Mouse (Mus musculus): ENCODE data around the gene Ints12. TPM values are rescaled to one million over a fixed set of nuclear protein-coding genes. Genes with fewer than 3 reads are reported as not detected.

The Ints12 gene
- total and polyA plus RNA-seq, 3 experiments = 21.5 to 37.9 (median 36.2) TPM

- H3K9ac ChIP-seq (ENCODE audit: insufficient read depth, low read depth) = no peak overlapping the region
- no peaks in the 10 kb centered on the region for H3K36me3 ChIP-seq (replicated peaks in 1 of 2; ENCODE audit: control insufficient read depth in 1 of 2, insufficient read depth in 1 of 2, low read length in 1 of 2)
- DNase-seq (ENCODE audit: extremely low read depth) = no peak
- H3K4me2 ChIP-seq (ENCODE audit: insufficient read depth, low read depth, poor library complexity, severe bottlenecking) = no peak overlapping the region
- H3K27me3 ChIP-seq (replicated peaks) = no peaks in the 10 kb centered on the region
- TF ChIP-seq CHD2 (IDR thresholded peaks at IDR 0.05; ENCODE audit: low read length) (no peak), GABPA (IDR thresholded peaks at IDR 0.05; ENCODE audit: insufficient replicate concordance, low read depth, low read length) (no peak), ZNF384 (IDR thresholded peaks at IDR 0.05; ENCODE audit: low read depth, low read length) (peak; percentile 19; the same call in 1 of the 2 replicates)
- in situ Hi-C loops (cut with MboI; ENCODE audit: low pct_ligation_motif_present, low pct_unique_long_range_greater_than_20kb, low sequenced_read_pairs) (no loop called here), dilution Hi-C loops (cut with MboI; ENCODE audit: extremely low pct_ligation_motif_present, extremely low pct_unique_long_range_greater_than_20kb, low sequenced_read_pairs) (no loop called here)
- no peaks in the 10 kb centered on the region for H3K9me3 ChIP-seq (replicated peaks; ENCODE audit: low read length)
- peaks cover 7% of the 10 kb centered on the region in 2 experiments for H3K4me1 ChIP-seq (ENCODE audit: control insufficient read depth in 1 of 2, insufficient read depth in 2 of 2)
- H3K4me3 ChIP-seq (replicated peaks in 1 of 3; ENCODE audit: low read depth in 2 of 3, low read length in 2 of 3, poor library complexity in 1 of 3) = no peak overlapping the region
- no peak overlapping the region for H3K27ac ChIP-seq (ENCODE audit: insufficient read depth, low read depth)
- H3K79me2 ChIP-seq (replicated peaks; ENCODE audit: control insufficient read depth, extremely low read depth, insufficient read depth, poor library complexity, severe bottlenecking) = no peaks in the 10 kb centered on the region
Observed at GRCm38 (mm10) chr3:133151629-133152028, 60.0 kb downstream of the Ints12 start.

- in situ Hi-C loops (cut with MboI; ENCODE audit: low pct_ligation_motif_present, low pct_unique_long_range_greater_than_20kb, low sequenced_read_pairs) = no loop called here
- H3K4me2 ChIP-seq (ENCODE audit: insufficient read depth, low read depth, poor library complexity, severe bottlenecking) = no peak overlapping the region
- no peak overlapping the region for H3K4me3 ChIP-seq (replicated peaks in 1 of 3; ENCODE audit: low read depth in 2 of 3, low read length in 2 of 3, poor library complexity in 1 of 3)
- H3K9ac ChIP-seq (ENCODE audit: insufficient read depth, low read depth) = no peak overlapping the region
- no peaks in the 10 kb centered on the region for H3K27me3 ChIP-seq (replicated peaks)
- peaks cover 7% of the 10 kb centered on the region in 2 experiments for H3K4me1 ChIP-seq (ENCODE audit: control insufficient read depth in 1 of 2, insufficient read depth in 2 of 2)
- TF ChIP-seq E2F4 (IDR thresholded peaks at IDR 0.05; ENCODE audit: insufficient replicate concordance, low read depth, low read length) (0 out of 2 replicates have a peak, but pooled peaks have one; percentile 7), IRF4 (IDR thresholded peaks at IDR 0.05; ENCODE audit: low read depth, low read length) (no peak)
- no peaks in the 10 kb centered on the region for H3K36me3 ChIP-seq (replicated peaks in 1 of 2; ENCODE audit: control insufficient read depth in 1 of 2, insufficient read depth in 1 of 2, low read length in 1 of 2)
- dilution Hi-C loops (cut with MboI; ENCODE audit: extremely low pct_ligation_motif_present, extremely low pct_unique_long_range_greater_than_20kb, low sequenced_read_pairs) = no loop called here
- H3K9me3 ChIP-seq (replicated peaks; ENCODE audit: low read length) = no peaks in the 10 kb centered on the region
- DNase-seq (ENCODE audit: extremely low read depth) = no peak
- no peaks in the 10 kb centered on the region for H3K79me2 ChIP-seq (replicated peaks; ENCODE audit: control insufficient read depth, extremely low read depth, insufficient read depth, poor library complexity, severe bottlenecking)
- no peak overlapping the region for H3K27ac ChIP-seq (ENCODE audit: insufficient read depth, low read depth)
Observed at GRCm38 (mm10) chr3:133152831-133153230, 61.2 kb downstream of the Ints12 start.

- Histone ChIP-seq H3K4me3 (replicated peaks in 1 of 3; ENCODE audit: low read depth in 2 of 3, low read length in 2 of 3, poor library complexity in 1 of 3) (no peak overlapping the region), H3K4me2 (ENCODE audit: insufficient read depth, low read depth, poor library complexity, severe bottlenecking) (no peak overlapping the region), H3K79me2 (replicated peaks; ENCODE audit: control insufficient read depth, extremely low read depth, insufficient read depth, poor library complexity, severe bottlenecking) (no peaks in the 10 kb centered on the region), H3K9me3 (replicated peaks; ENCODE audit: low read length) (no peaks in the 10 kb centered on the region), H3K4me1 (ENCODE audit: control insufficient read depth in 1 of 2, insufficient read depth in 2 of 2) (peaks cover 7% of the 10 kb centered on the region in 2 experiments), H3K36me3 (replicated peaks in 1 of 2; ENCODE audit: control insufficient read depth in 1 of 2, insufficient read depth in 1 of 2, low read length in 1 of 2) (no peaks in the 10 kb centered on the region), H3K27ac (ENCODE audit: insufficient read depth, low read depth) (no peak overlapping the region), H3K27me3 (replicated peaks) (no peaks in the 10 kb centered on the region), H3K9ac (ENCODE audit: insufficient read depth, low read depth) (no peak overlapping the region)
- TF ChIP-seq JUND (conservative IDR thresholded peaks at IDR 0.05; ENCODE audit: low read depth, low read length) = no peak
- no peak for TF ChIP-seq MYC (IDR thresholded peaks at IDR 0.05; ENCODE audit: low read depth, low read length)
- no peak for TF ChIP-seq UBTF (IDR thresholded peaks at IDR 0.05; ENCODE audit: low read depth, low read length)
- peak in 1 of 2 experiments; percentile 51; a peak in 2 of 4 replicates for TF ChIP-seq CTCF (conservative IDR thresholded peaks at IDR 0.05 in 1 of 2, IDR thresholded peaks at IDR 0.05 in 1 of 2; ENCODE audit: low read depth in 2 of 2, low read length in 2 of 2)
- TF ChIP-seq MAX (IDR thresholded peaks at IDR 0.05; ENCODE audit: low read length) = no peak
- TF ChIP-seq CHD2 (IDR thresholded peaks at IDR 0.05; ENCODE audit: low read length) = no peak
- no peak for TF ChIP-seq NELFE (IDR thresholded peaks at IDR 0.05; ENCODE audit: low read depth, low read length)
- TF ChIP-seq RAD21 (IDR thresholded peaks at IDR 0.05; ENCODE audit: low read depth, low read length) = peak; percentile 52
- no peak; the same call in 1 of the 2 replicates for TF ChIP-seq SMC3 (IDR thresholded peaks at IDR 0.05; ENCODE audit: low read depth, low read length)
- no peak for TF ChIP-seq ZNF384 (IDR thresholded peaks at IDR 0.05; ENCODE audit: low read depth, low read length)
- no peak for TF ChIP-seq MEF2A (IDR thresholded peaks at IDR 0.05; ENCODE audit: borderline replicate concordance, low read depth, low read length)
- no peak for TF ChIP-seq TBP (conservative IDR thresholded peaks at IDR 0.05; ENCODE audit: low read depth, low read length)
- dilution Hi-C loops (cut with MboI; ENCODE audit: extremely low pct_ligation_motif_present, extremely low pct_unique_long_range_greater_than_20kb, low sequenced_read_pairs) (no loop called here), in situ Hi-C loops (cut with MboI; ENCODE audit: low pct_ligation_motif_present, low pct_unique_long_range_greater_than_20kb, low sequenced_read_pairs) (no loop called here)
- peak; percentile 38 for DNase-seq (ENCODE audit: extremely low read depth)
Observed at GRCm38 (mm10) chr3:133153629-133154028, 62.0 kb downstream of the Ints12 start.
